Mouse (Mus musculus): ENCODE results near the gene Fam171a1. TPM values are rescaled to one million over a fixed set of nuclear protein-coding genes. Genes with fewer than 3 reads are reported as not detected.

Gene Fam171a1
- polyA plus RNA-seq, 1 experiment from 2014 or later = 36.4 TPM

DNA sequence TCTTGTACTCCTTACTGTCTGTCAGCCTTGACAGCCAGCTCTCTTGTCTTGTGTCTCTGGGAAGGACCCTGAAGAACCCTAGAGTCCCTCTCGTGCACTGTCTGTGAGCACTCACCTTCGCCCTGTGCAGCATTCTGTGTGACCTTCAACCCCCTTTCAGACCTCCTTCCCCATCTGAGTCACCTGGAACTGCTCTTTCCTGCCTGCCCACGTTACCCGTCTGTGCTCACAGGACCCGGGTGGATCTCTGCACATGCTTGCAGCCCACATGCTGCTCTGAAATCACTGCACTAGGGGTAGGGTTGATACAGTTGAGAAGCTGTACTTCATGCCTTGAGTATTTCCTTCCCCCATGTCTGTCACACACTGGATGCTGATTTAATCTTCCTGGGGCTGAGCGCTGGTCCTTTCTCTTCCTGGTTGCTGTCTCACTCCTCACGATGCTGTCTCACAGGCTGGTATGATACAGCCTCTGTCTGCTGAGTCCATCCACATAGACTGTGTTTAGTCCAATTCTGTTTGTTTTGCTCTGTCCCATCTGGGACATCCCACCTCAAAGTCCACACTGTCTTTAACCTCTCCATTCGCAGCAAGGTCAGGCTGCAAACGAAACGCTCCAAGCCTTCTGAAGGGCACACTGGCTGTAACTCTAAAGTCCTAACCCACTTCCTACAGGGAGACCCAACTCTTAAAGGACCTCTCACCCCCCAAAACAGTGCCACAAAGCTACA lies 74.9 kb downstream of the Fam171a1 start:
- DNase-seq (ENCODE audit: low spot score) (no peak), ATAC-seq (replicated peaks; ENCODE audit: low FRiP score, low read depth) (no peak)
- Histone ChIP-seq H3K9ac (ENCODE audit: low read depth, low read length) (no peak overlapping the region), H3K4me1 (replicated peaks; ENCODE audit: insufficient read depth, low read length) (no peaks in the 10 kb centered on the region), H3K9me3 (replicated peaks; ENCODE audit: low read length) (no peaks in the 10 kb centered on the region), H3K27ac (no peak overlapping the region; the same call in 1 of the 2 replicates), H3K36me3 (ENCODE audit: insufficient read depth, low read length) (0 out of 2 replicates have a peak, but pooled peaks cover 9% of the 10 kb centered on the region), H3K4me2 (ENCODE audit: low read length) (no peak overlapping the region), H3K4me3 (replicated peaks; ENCODE audit: low read depth, low read length) (no peak overlapping the region), H3K27me3 (ENCODE audit: insufficient read depth, low read length) (no peaks in the 10 kb centered on the region)
- WGBS = 80% methylated on average over 10 of the region's 10 CpGs
- TF ChIP-seq CTCF (IDR thresholded peaks at IDR 0.05; ENCODE audit: low read depth) = no peak

GRCm38 (mm10) chr2:3191149-3191548 lies 77.1 kb downstream of the Fam171a1 start:
- 87% methylated on average over 6 of the region's 6 CpGs for WGBS
- no peak overlapping the region for H3K4me3 ChIP-seq (replicated peaks; ENCODE audit: low read depth, low read length)
- H3K27ac ChIP-seq = no peak overlapping the region
- no peaks in the 10 kb centered on the region for H3K27me3 ChIP-seq (ENCODE audit: insufficient read depth, low read length)
- H3K4me2 ChIP-seq (ENCODE audit: low read length) = no peak overlapping the region
- no peak overlapping the region for H3K9ac ChIP-seq (ENCODE audit: low read depth, low read length)
- H3K9me3 ChIP-seq (replicated peaks; ENCODE audit: low read length) = no peaks in the 10 kb centered on the region
- no peaks in the 10 kb centered on the region for H3K4me1 ChIP-seq (replicated peaks; ENCODE audit: insufficient read depth, low read length)
- 0 out of 2 replicates have a peak, but pooled peaks cover 6% of the 10 kb centered on the region for H3K36me3 ChIP-seq (ENCODE audit: insufficient read depth, low read length)
- ATAC-seq (replicated peaks; ENCODE audit: low FRiP score, low read depth) (no peak), DNase-seq (ENCODE audit: low spot score) (no peak)
- no peak for TF ChIP-seq CTCF (IDR thresholded peaks at IDR 0.05; ENCODE audit: low read depth)

DNA sequence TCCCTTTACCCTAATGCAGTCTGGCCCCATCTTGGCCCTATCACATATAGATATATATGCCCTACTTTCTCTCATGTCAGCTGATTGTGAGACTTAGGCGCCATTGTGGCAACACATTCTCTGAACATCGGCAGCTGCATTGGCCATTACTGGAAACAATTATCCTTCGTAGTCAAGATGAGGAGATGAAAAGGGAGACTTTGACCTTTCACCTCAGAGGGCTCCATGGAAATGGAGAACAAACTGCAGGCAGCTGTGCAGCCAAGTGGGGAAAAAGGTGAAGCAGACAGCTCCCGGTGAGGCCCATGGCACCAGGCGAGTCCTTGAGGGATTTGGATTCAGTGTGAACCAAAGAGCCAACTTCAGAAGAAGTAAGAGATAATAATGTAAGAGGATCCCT lies 81.5 kb downstream of the Fam171a1 start:
- Histone ChIP-seq H3K9me3 (replicated peaks; ENCODE audit: low read length) (no peaks in the 10 kb centered on the region), H3K36me3 (ENCODE audit: insufficient read depth, low read length) (peaks cover 19% of the 10 kb centered on the region), H3K4me1 (replicated peaks; ENCODE audit: insufficient read depth, low read length) (no peaks in the 10 kb centered on the region), H3K4me2 (ENCODE audit: low read length) (no peak overlapping the region), H3K9ac (ENCODE audit: low read depth, low read length) (no peak overlapping the region), H3K27me3 (ENCODE audit: insufficient read depth, low read length) (no peaks in the 10 kb centered on the region), H3K27ac (no peak overlapping the region), H3K4me3 (replicated peaks; ENCODE audit: low read depth, low read length) (no peak overlapping the region)
- ATAC-seq (replicated peaks; ENCODE audit: low FRiP score, low read depth) (no peak), DNase-seq (ENCODE audit: low spot score) (no peak)
- WGBS = 56% methylated on average over 5 of the region's 5 CpGs
- no peak for TF ChIP-seq CTCF (IDR thresholded peaks at IDR 0.05; ENCODE audit: low read depth)

GRCm38 (mm10) chr2:3200422-3200821 lies 86.4 kb downstream of the Fam171a1 start:
- TF ChIP-seq CTCF (IDR thresholded peaks at IDR 0.05; ENCODE audit: low read depth) = no peak
- H3K36me3 ChIP-seq (ENCODE audit: insufficient read depth, low read length) = peaks cover 23% of the 10 kb centered on the region
- no peak overlapping the region for H3K4me2 ChIP-seq (ENCODE audit: low read length)
- no peaks in the 10 kb centered on the region for H3K4me1 ChIP-seq (replicated peaks; ENCODE audit: insufficient read depth, low read length)
- no peak overlapping the region for H3K9ac ChIP-seq (ENCODE audit: low read depth, low read length)
- ATAC-seq (replicated peaks; ENCODE audit: low FRiP score, low read depth) = no peak
- no peaks in the 10 kb centered on the region for H3K27me3 ChIP-seq (ENCODE audit: insufficient read depth, low read length)
- H3K9me3 ChIP-seq (replicated peaks; ENCODE audit: low read length) = no peaks in the 10 kb centered on the region
- no peak overlapping the region for H3K4me3 ChIP-seq (replicated peaks; ENCODE audit: low read depth, low read length)
- WGBS = 92% methylated on average over 4 of the region's 4 CpGs
- no peak overlapping the region for H3K27ac ChIP-seq
- no peak for DNase-seq (ENCODE audit: low spot score)

DNA sequence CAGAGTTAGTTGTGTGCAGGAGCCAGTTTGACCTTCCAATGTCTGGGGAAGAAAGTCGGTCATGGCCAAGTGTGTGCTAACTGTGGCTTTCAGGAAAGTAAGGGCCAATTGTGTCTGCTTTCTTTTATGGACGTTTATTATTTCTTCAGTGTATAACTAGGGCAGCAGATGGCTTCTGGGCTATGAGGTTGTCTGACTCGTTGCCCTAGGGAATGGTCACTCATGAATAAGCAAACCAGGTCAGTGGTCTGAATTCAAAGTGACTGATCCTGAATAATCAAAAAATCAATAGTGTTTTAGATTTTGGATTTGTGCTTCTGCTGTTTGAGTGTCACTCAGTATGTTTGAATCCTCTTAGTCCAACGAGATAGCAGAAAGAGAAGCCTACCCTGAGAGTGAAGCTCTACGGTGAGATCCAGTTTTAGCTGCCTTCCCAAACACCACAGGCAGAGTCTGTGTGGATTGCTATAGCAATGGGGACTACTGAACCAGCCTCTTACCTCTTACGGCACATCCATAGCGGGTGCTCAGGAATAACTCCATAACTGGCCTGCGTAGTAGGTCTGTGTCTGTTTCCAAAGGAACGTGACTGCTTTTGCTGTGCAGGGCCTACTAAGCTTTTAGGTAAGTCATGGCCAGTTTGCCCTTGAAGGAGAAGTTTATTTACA lies 93.1 kb downstream of the Fam171a1 start:
- Histone ChIP-seq H3K9me3 (replicated peaks; ENCODE audit: low read length) (no peaks in the 10 kb centered on the region), H3K27ac (no peak overlapping the region), H3K4me2 (ENCODE audit: low read length) (no peak overlapping the region), H3K4me3 (replicated peaks; ENCODE audit: low read depth, low read length) (no peak overlapping the region), H3K9ac (ENCODE audit: low read depth, low read length) (no peak overlapping the region), H3K27me3 (ENCODE audit: insufficient read depth, low read length) (no peaks in the 10 kb centered on the region), H3K36me3 (ENCODE audit: insufficient read depth, low read length) (peaks cover 12% of the 10 kb centered on the region; the same call in 1 of the 2 replicates), H3K4me1 (replicated peaks; ENCODE audit: insufficient read depth, low read length) (no peaks in the 10 kb centered on the region)
- no peak for TF ChIP-seq CTCF (IDR thresholded peaks at IDR 0.05; ENCODE audit: low read depth)
- DNase-seq (ENCODE audit: low spot score) (no peak), ATAC-seq (replicated peaks; ENCODE audit: low FRiP score, low read depth) (no peak)
- 87% methylated on average over 9 of the region's 9 CpGs for WGBS

DNA sequence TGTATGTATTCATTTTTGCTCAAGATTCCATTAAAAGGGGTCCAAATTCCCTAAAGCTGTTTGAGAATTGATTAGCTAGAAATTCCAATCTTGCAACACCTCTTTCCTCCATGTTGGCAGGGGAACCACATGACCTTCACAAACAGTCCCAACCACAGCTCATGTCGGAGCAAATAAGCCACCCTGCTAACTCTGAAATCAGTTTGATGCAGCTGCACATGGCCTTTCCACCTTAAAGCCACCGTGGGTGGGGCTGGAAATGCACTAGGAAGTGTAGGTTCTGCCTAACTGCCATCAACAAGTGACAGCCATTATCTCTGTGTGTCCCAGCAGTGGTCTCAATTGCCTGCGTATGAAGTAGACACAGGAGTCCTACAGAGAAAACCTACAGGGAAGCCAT lies 101.5 kb downstream of the Fam171a1 start:
- TF ChIP-seq CTCF (IDR thresholded peaks at IDR 0.05; ENCODE audit: low read depth) = no peak
- no peaks in the 10 kb centered on the region for H3K27me3 ChIP-seq (ENCODE audit: insufficient read depth, low read length)
- ATAC-seq (replicated peaks; ENCODE audit: low FRiP score, low read depth) = no peak
- no peaks in the 10 kb centered on the region for H3K4me1 ChIP-seq (replicated peaks; ENCODE audit: insufficient read depth, low read length)
- no peak overlapping the region for H3K27ac ChIP-seq
- DNase-seq (ENCODE audit: low spot score) = no peak
- no peaks in the 10 kb centered on the region for H3K9me3 ChIP-seq (replicated peaks; ENCODE audit: low read length)
- 77% methylated on average over 3 of the region's 3 CpGs for WGBS
- 0 out of 2 replicates have a peak, but pooled peaks cover 6% of the 10 kb centered on the region for H3K36me3 ChIP-seq (ENCODE audit: insufficient read depth, low read length)
- H3K4me3 ChIP-seq (replicated peaks; ENCODE audit: low read depth, low read length) = no peak overlapping the region
- no peak overlapping the region for H3K4me2 ChIP-seq (ENCODE audit: low read length)
- H3K9ac ChIP-seq (ENCODE audit: low read depth, low read length) = no peak overlapping the region

Measured in kidney, postnatal 0 days (tissue).